Mouse (Mus musculus) brain, embryonic 14.5 days (tissue): ENCODE measurements around the gene Zfp652.

Source experiments
- CTCF ChIP-seq: fragments of 200-500 bp; IDR thresholded peaks from 2 replicates; pipeline ENCODE4 v1.5.1; 2012; ENCODE audit warnings: inconsistent platforms, mild to moderate bottlenecking, moderate library complexity, borderline replicate concordance; ENCODE audit not compliant: insufficient read depth, insufficient read length; ENCODE audit errors: extremely low read depth
- POLR2A ChIP-seq: fragments of 200-500 bp; IDR thresholded peaks from 2 replicates; pipeline ENCODE4 v1.6.1; 2012; ENCODE audit warnings: mild to moderate bottlenecking, inconsistent platforms, borderline replicate concordance; ENCODE audit not compliant: poor library complexity, insufficient read depth, insufficient read length, severe bottlenecking; ENCODE audit errors: extremely low read depth

GRCm38 (mm10) chr11:95832129-95833005 lies 119.9 kb downstream of the Zfp652 start:
- TF ChIP-seq CTCF (no peak), POLR2A (no peak)
